Mouse (Mus musculus) ES-E14 (cell line): ENCODE measurements around the gene Fscn3. TPM values are rescaled to one million over a fixed set of nuclear protein-coding genes. Genes with fewer than 3 reads are reported as not detected.

Source experiments
- DNase-seq: peaks from one replicate; pipeline ENCODE4 v3.0.0-alpha.2; 2013; ENCODE audit warnings: low read depth, low spot score
- H3K27ac ChIP-seq: 2 replicates; pipeline ENCODE4 v1.5.1; 2012; ENCODE audit warnings: low read depth, mild to moderate bottlenecking, low read length, moderate library complexity, mixed read lengths; ENCODE audit not compliant: poor library complexity, insufficient read depth, severe bottlenecking
- H3K36me3 ChIP-seq: 2 replicates; pipeline ENCODE4 v1.6.1; 2012; ENCODE audit warnings: mild to moderate bottlenecking, low read length, moderate library complexity, mixed read lengths; ENCODE audit not compliant: control insufficient read depth, poor library complexity, insufficient read depth, severe bottlenecking
- H3K4me1 ChIP-seq, 2 experiments: fragments of 150-350 bp in 1 of 2; sonication (generic) in 1 of 2; 2 replicates each; pipeline ENCODE4 v1.6.1; 2012; ENCODE audit warnings: low read length in 2 of 2, mild to moderate bottlenecking in 1 of 2, mixed read lengths in 1 of 2; ENCODE audit not compliant: control insufficient read depth in 2 of 2, insufficient read depth in 2 of 2, poor library complexity in 1 of 2
- H3K4me3 ChIP-seq, 2 experiments: fragments of 150-350 bp in 1 of 2; sonication (generic) in 1 of 2; 2 replicates each; pipeline ENCODE4 v1.5.1; 2012; ENCODE audit warnings: low read length in 2 of 2, low read depth in 1 of 2, mild to moderate bottlenecking in 1 of 2, mixed read lengths in 1 of 2; ENCODE audit not compliant: insufficient read depth in 1 of 2, poor library complexity in 1 of 2, severe bottlenecking in 1 of 2
- H3K9ac ChIP-seq: 2 replicates; pipeline ENCODE4 v1.6.1; 2012; ENCODE audit warnings: low read depth, mild to moderate bottlenecking, low read length, mixed read lengths; ENCODE audit not compliant: poor library complexity, insufficient read depth, severe bottlenecking
- H3K9me3 ChIP-seq: fragments of 150-350 bp; sonication (generic); 2 replicates; pipeline ENCODE4 v1.6.1; 2012; ENCODE audit warnings: low read depth, mild to moderate bottlenecking, low read length; ENCODE audit not compliant: control insufficient read depth, insufficient read depth
- CHD2 ChIP-seq: IDR thresholded peaks from 2 replicates; pipeline ENCODE4 v1.6.1; 2014; ENCODE audit warnings: mild to moderate bottlenecking, low read depth, low read length, inconsistent platforms
- HCFC1 ChIP-seq: IDR thresholded peaks from 2 replicates; pipeline ENCODE4 v1.6.1; 2012; ENCODE audit warnings: low read length, inconsistent platforms, borderline replicate concordance; ENCODE audit not compliant: insufficient read depth
- MAFK ChIP-seq: IDR thresholded peaks from 2 replicates; pipeline ENCODE4 v1.6.1; 2014; ENCODE audit warnings: mild to moderate bottlenecking, low read depth, low read length, inconsistent platforms; ENCODE audit not compliant: insufficient read depth
- ZC3H11A ChIP-seq: IDR thresholded peaks from 2 replicates; pipeline ENCODE4 v1.6.1; 2012; ENCODE audit warnings: low read depth, mild to moderate bottlenecking, inconsistent platforms, low read length, borderline replicate concordance
- ZNF384 ChIP-seq: IDR thresholded peaks from 2 replicates; pipeline ENCODE4 v1.6.1; 2012; ENCODE audit warnings: low read depth, low read length, inconsistent platforms
- in situ Hi-C, 2 experiments: fragments of 600-800 bp; cut with MboI; formaldehyde crosslinking; loops; one replicate each; pipeline ENCODE4 v1.15.1; 2025; ENCODE audit warnings: low sequenced_read_pairs in 2 of 2, inconsistent platforms in 1 of 2; ENCODE audit not compliant: unreplicated experiment in 2 of 2
- total RNA-seq: library from RNA; depleted of rRNA; stranded (reverse); fragments of 300-350 nt; gene quantifications from 2 replicates; pipeline ENCODE4 v1.2.3, GENCODE M21; 2012

The Fscn3 gene
- total RNA-seq, 1 experiment: not detected

DNA sequence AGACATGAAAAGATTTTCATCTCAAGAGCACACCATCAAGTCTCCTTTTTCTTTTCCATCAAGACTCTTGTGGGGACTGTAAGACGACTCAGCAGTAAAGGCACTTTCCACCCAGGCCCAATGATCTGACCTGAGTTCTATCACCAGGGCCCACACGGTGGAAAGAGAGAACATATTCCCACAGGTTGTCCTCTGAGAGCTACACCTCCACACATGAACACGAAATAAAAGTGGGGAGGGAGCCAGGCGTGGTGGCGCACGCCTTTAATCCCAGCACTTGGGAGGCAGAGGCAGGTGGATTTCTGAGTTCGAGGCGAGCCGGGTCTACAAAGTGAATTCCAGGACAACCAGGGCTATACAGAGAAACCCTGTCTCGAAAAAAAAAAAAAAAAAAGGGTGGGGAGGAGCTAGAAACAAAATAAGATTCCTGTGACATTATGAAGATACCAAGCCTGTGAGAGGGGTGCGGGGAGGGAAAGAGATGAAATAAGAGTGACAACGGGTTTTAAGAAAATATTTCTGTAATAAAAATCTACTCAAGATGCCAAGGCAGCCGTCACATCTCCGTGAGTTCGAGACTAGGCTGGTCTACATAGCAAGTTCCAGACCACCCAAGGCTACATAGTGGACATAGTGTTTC, 4.8 kb upstream of the Fscn3 start:
- no peak overlapping the region for H3K9ac ChIP-seq
- H3K36me3 ChIP-seq: peaks cover 17% of the 10 kb centered on the region
- peaks cover 2 to 7% of the 10 kb centered on the region in 2 experiments; a peak in 1 of 4 replicates for H3K4me1 ChIP-seq
- DNase-seq: no peak
- H3K4me3 ChIP-seq: peak overlapping the region in 1 of 2 experiments; percentile 30; a peak in 1 of 4 replicates
- in situ Hi-C loops: no loop called here
- no peaks in the 10 kb centered on the region for H3K9me3 ChIP-seq
- H3K27ac ChIP-seq: no peak overlapping the region
- TF ChIP-seq ZC3H11A (no peak), ZNF384 (peak; percentile 80), MAFK (no peak)

GRCm38 (mm10) chr6:28423313-28423712, 4.3 kb upstream of the Fscn3 start, which contains the start of gene Arf5:
Gene Arf5, plus strand, starts transcription at chr6:28423560.
- in situ Hi-C loops: no loop called here
- Histone ChIP-seq H3K27ac (no peak within 1 kb of the TSS; the same call in 1 of the 2 replicates), H3K9me3 (no peaks in the 10 kb centered on the region), H3K36me3 (peaks cover 11% of the 10 kb centered on the region; the same call in 1 of the 2 replicates), H3K4me1 (peaks cover 2 to 7% of the 10 kb centered on the region in 2 experiments; a peak in 1 of 4 replicates), H3K4me3 (peak within 1 kb of the TSS; percentile 90 to 96), H3K9ac (peak within 1 kb of the TSS; percentile 79)
- no peak for TF ChIP-seq HCFC1
- no peak for TF ChIP-seq ZNF384
- DNase-seq: peak; percentile 53

- peak overlapping the region; percentile 79 for H3K9ac ChIP-seq
- no peaks in the 10 kb centered on the region for H3K9me3 ChIP-seq
- peaks cover 2 to 7% of the 10 kb centered on the region in 2 experiments; a peak in 1 of 4 replicates for H3K4me1 ChIP-seq
- H3K27ac ChIP-seq: no peak overlapping the region; the same call in 1 of the 2 replicates
- no peak for DNase-seq
- H3K4me3 ChIP-seq: peak overlapping the region; percentile 90 to 96
- H3K36me3 ChIP-seq: peaks cover 7% of the 10 kb centered on the region; the same call in 1 of the 2 replicates
- no peak for TF ChIP-seq ZC3H11A
- TF ChIP-seq MAFK: no peak
- no peak for TF ChIP-seq CHD2
- no peak for TF ChIP-seq ZNF384
- no peak for TF ChIP-seq HCFC1
- in situ Hi-C loops: no loop called here
These were observed 3.6 kb upstream of the Fscn3 start for GRCm38 (mm10) chr6:28423767-28424695.

DNA sequence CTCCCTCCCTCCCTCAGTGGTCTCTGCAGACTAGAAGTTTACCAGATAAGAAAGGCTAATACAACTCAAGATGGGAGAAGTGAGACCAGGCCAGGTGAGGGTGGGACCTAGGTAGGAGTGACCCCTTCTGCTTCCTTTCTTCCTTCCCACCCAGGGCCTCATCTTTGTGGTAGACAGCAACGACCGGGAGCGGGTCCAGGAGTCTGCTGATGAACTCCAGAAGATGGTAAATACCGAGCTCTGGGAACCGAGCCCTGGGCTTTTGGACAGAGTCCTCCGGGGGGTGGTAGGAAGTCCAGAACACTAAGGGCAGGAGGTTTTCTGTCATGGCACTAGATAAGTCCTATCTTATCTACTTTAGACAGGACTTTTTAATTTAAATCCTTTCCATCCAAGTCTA, 2.6 kb upstream of the Fscn3 start:
- peaks cover 7% of the 10 kb centered on the region; the same call in 1 of the 2 replicates for H3K36me3 ChIP-seq
- DNase-seq: no peak
- peaks cover 2 to 7% of the 10 kb centered on the region in 2 experiments; a peak in 1 of 4 replicates for H3K4me1 ChIP-seq
- H3K27ac ChIP-seq: no peak overlapping the region
- H3K9ac ChIP-seq: no peak overlapping the region
- TF ChIP-seq MAFK: no peak
- TF ChIP-seq ZNF384: no peak
- TF ChIP-seq ZC3H11A: no peak
- TF ChIP-seq HCFC1: no peak
- TF ChIP-seq CHD2: no peak
- H3K4me3 ChIP-seq: no peak overlapping the region
- no peaks in the 10 kb centered on the region for H3K9me3 ChIP-seq
- in situ Hi-C loops: no loop called here
